Mouse (Mus musculus) cortical plate, adult 2 months (tissue): Measurements from ENCODE around the gene Rln3.

ENCODE experiments used
- CTCF ChIP-seq: fragments of 200-500 bp; IDR thresholded peaks from 2 replicates; pipeline ENCODE4 v1.5.1; 2011; ENCODE audit warnings: mild to moderate bottlenecking, control low read depth, low read length; ENCODE audit not compliant: insufficient read depth; ENCODE audit errors: extremely low read depth
- POLR2A ChIP-seq: fragments of 200-500 bp; IDR thresholded peaks from 2 replicates; pipeline ENCODE4 v1.6.1; 2011; ENCODE audit warnings: mild to moderate bottlenecking, low read length, control low read depth; ENCODE audit not compliant: insufficient read depth; ENCODE audit errors: extremely low read depth

DNA sequence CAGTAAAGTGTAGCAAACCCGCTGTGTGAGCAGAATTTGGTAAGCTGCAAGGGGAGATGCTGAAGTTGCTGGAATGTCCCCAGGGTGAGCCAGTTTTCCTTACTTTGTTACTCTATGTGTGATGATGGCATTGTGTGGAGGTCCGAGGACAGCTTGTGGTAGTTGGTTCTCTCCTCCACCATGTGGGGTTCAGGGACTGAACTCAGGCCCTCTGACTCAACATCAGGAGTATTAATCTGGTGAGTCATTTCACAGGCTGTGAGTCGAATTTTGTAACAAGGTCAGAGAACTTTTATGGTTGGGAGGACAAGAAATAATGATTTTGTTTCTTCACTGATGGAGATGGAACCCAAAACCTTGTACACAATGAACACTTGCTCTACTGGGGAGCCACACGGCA lies 12.0 kb downstream of the Rln3 start:
- TF ChIP-seq POLR2A (no peak), CTCF (no peak)
